Mouse (Mus musculus): ENCODE measurements around the gene Gcm1.
A peak's percentile ranks its signal among the peaks of the same experiment; 100 is the strongest.

Gcm1 gene

DNA sequence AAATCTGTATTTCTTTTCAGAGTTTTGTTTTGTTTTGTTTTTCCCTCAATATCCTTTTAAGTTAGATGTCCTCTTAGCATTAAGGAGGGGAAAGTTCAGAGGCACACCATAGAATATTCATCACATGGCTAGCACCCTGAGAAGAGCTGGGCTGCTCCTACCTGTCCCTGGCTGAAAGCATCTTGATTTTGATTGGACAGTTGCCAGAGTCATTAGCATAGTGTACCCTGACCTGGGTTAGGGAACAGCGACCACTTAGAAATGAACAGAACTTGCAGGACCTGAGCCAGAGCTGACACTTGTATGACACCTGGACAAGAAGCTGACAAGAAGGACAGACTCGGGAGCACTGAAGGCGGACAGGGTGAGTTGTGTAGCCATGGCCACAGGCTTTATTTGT, at the start of gene Gcm1:
Gene Gcm1, plus strand, starts transcription at position 248 of the 400 bp plus-strand sequence.
- DNase-seq = no peak

DNA sequence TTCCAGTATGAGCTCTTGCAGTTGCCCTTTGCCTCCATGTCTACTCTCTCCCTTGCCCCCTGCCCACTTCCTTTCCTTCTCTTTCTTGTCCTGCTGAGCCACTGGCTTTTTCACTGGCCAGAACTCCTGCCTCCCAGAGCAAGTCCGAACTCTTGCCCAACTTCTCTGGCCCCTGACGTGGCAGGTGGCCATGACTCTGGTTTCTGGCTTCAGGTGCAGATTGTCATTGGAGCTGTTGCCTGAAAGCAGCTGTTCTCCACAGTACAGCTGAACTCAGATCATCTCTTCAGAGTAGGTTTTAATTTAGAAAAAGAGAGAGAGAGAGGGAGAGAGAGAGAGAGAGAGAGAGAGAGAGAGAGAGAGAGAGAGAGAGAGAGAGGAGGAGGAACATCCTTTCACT, 48.4 kb upstream of the Gcm1 start:
- no peak for DNase-seq

DNA sequence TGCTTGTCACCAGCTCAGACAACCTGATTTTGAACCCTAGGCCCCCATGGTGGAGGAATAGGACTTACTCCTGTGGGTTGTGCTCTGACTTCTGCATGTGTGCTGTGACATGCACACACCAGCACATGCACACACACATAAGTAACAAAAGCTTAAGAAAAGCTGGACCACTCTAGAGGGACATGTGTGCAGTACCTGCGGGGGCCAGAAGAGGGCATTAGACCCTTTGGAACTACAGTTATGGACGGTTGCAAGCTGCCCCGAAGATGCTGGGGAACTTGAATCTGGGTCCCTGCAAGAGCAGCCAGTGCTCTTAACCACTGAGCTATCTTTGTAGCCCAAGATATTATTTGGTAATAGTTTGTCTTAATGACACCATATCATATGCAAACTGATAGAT, 46.2 kb upstream of the Gcm1 start:
- DNase-seq = peak in 1 of 2 experiments; percentile 16

DNA sequence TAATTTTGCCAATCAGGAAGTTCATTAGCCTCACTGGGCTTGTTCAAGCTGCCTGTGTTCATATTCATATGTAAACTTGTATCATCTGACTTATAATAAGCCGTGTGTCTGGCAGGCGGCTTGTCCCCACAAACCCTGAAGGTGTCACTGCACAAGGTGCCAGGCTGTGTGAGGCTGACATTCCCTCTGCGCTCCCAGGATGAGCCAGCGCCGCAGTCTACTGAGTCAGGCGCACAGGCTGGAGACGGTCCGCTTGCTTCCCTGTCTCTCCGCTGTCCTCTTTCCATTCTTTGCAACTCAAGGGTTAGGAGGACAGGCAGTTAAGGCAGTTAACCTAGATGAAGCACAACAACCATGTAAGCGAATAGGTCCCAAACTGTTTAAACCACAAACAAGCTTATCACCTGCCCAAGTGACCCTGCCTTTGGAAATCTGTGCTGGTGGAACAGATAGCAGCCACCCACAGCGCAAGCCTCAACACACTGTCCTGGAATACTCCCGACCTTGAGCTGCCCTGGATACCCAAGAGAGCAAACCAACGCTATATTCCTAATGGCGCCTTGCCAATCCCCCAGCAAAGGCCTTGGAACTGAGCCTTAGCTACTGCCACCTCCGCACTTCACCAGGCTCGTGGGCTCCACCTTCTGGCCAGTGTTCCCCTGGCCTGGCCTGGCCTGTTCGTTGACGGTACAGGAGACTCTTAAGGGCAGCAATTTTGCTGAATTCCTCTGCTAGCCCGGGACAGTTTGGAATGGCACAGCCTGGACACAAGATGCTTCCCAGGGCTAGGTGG, 45.3 kb upstream of the Gcm1 start:
- DNase-seq = peak; percentile 81 to 82

DNA sequence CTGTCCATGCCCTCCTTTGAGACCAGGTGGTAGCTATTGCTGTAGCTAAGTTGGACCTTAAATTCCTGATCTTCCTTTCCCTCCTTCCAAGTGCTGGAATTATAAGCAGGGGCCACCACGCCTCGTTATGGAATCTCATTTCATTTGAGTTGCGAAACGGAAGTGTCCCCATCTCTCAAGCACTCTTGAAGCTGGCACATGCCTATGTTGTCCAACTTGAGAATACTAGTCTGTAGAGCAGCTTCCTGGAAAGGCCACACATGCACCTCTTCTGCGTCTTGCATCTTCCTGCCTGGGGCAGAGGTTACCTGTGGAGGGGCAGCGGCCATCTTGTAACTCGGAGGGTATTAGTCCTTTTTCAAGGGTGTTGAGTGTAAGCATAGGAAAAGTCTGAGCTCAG, 42.3 kb upstream of the Gcm1 start:
- DNase-seq = no peak

DNA sequence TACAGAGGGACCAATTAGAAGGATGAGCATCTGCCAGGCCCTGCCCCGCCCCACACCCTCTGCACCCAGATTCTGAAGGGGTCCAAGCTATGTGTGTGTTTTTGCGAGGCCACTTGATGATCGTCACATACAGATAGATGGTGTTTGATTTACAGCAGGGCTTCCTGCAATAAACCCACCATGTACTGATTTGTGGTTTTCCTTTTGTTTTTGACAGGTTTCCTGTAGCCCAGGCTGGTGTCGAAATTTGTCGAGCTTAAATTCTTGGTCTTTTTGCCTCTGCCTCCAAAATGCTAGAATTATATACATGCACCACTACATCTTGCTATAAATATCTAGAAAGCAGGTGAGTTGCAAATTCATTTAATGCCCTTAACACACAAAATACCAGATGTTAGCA, 41.5 kb upstream of the Gcm1 start:
- DNase-seq = no peak

DNA sequence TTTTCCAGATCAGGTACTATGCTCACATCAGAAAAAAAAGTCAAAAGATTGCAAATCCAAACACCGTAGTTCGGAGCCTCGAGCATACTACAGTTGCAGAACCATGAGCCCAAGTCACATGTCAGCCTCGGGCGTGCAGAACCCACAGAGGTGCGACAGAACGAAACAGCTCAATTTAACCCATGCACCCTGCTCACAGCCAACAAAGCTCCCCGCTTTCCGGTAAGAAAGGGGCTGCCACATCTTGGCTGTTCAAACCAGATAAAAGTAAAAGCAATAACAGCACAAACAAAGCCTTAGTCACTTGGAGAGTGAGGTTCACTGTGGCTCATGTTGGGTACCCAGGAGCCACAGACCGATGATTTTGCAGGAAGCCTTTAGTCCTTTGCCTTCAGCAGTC, 41.0 kb upstream of the Gcm1 start:
- DNase-seq = no peak

DNA sequence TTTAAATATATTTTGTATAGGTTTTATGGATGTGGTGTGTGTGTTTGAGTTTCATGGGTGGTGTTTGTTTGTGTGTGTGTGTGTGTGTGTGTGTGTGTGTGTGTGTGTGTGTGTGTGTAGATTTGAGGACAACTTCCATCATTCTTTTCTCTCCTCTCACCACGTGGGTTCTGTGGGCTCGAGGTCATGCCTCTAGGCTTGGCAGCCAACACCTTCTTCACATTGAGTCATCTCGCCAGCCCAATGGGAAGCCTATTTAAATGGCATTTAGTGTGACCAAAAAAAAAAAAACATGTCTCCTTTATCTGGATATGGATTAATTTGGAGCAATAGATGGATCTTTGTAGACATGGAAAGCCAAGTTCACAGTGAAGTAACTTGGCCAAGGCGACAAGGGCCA, 39.7 kb upstream of the Gcm1 start:
- no peak for DNase-seq

DNA sequence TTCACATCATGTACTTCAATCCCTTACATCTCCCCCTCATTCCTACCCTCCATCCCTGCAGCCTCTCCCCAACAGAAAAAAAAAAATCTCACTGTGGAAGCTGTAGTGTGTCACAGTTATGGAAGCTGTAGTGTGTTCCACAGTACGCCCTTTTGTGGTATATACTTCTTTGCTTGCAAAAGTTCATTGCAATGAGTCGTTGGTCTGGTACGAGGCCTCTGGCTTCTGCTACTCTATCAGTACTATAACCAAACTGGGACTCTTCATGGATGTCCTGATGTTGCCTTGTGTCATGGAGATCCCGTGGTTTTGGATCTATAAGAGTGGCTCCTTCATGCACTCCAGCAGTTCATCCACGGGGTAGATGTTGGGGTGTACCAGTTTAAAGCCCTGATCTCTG, 39.0 kb upstream of the Gcm1 start:
- no peak for DNase-seq

DNA sequence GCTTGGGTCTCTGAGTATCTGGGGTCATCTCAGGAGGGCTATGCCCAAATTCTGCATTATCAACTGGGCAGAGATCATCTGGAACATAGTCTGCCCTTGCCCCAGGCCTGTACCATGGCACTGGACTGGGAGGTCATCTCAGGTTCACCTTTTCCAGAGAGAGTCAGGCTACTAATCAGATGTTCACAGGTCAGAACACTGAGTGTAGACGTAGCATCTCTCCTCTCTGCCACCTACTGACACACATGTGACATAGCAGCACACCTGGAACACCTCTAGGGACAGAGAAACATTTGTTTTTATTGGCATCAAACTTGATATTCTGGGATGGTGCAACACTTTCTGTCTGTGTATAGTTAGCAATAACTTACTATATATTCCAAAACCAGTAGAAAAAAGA, 37.9 kb upstream of the Gcm1 start:
- DNase-seq = no peak

DNA sequence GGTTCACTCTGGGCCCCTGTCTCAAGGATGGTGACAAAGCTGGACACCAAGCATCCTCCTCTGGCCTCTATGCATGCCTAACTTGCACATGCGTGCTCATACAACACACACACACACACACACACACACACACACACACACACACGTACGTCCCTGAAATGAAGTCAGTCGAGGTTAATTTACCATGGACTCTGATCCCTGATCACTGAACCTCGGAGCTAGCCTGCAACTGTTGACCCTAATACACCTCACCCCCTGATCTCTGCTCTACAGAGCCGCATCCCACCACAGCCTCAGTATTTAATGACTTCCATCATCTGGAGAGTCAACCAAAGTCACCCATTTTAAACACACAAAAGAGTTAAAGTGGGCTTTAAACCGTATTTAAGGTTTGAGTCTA, 35.9 kb upstream of the Gcm1 start:
- DNase-seq = no peak

DNA sequence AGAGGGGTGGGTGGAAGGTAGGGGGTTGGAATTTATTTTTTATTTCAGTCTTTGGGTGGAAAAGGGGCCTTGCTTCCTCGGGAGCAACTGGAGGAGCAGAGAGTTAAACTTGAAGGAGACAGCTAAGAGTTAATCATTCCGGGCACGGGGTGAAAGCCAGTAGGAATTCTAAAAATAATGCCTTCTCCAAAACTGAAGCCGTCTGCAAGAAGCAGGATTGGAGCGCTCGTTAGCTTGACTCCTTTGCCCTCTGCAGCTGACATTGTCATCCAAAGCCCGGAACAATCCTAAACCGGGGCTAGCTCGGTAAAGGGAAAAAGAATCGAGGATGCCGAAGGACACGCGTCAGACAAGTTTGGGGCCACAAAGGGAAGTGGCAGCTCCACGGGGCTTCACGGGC, 35.4 kb upstream of the Gcm1 start:
- no peak for DNase-seq

DNA sequence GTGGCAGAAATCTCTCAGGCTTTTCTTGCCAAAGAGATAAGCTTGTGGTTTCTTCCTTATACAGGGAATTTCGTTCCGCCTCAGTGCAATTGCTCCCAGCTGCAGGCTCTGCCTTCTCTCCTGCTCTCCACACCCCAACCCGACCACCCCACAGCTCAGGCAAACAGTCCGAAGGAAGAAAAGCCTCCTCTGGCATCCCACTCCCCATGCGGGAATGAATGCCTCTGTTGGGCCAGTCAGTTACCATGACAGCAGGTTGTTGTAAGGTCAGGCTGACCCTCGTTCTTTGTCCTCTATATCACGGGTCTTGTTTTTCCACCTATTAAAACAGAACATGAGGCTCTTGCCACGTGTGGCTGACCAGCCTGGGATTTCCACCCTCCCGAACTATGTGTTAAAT, 30.5 kb upstream of the Gcm1 start:
- no peak for DNase-seq

DNA sequence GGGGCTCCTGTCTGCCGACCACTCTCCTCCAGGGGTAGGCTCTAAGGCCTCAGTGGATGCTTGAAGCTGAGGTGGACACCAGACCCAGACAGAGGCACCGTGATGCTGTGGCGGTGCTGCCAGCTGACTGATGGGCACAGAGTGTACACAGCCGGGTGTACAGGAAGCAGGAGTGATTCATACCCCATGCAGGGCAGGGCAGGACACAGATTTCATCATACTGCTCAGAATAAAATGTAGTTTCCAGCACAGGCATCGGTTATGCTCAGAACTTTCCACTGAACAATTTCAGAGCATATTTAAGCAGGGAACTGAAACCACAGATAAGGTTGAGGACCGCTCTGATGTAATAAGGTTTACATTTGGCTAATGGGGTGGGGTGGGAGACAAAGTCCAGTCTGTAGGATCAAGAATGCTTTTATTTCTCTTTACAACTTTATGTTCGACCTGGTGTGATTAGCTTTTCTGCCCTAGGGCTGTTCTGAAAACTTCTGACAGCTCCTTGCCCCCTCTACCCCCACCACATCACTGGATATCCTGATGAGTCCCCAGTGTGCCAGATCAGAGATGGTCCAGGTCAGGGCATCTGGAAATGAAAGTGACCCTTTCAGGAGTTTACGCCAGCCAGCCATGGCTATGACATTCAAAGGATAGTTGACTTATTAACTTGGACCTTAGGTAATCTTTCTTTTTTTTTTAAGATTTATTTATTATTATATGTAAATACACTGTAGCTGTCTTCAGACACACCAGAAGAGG, 29.4 kb upstream of the Gcm1 start:
- DNase-seq = peak; percentile 12 to 26

DNA sequence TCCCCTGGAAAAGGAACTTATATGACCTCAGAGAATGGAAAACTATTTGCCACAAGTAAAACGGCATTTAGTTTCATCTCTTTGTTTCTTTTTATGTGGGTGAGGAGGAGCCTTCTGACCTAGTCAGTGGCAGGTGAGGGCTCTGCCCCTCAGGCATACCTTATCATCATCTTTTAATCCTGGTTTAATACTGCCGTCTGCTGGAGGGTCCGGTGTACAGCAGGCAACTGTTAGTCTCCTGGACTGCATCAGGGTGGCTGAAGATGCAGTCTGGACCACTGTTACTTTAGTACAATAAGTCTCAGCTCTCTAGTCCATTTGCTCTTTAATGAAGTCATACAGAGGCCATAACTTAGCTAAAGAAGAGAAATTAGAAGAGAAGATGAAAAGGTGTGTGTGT, 26.9 kb upstream of the Gcm1 start:
- peak; percentile 51 to 63 for DNase-seq

DNA sequence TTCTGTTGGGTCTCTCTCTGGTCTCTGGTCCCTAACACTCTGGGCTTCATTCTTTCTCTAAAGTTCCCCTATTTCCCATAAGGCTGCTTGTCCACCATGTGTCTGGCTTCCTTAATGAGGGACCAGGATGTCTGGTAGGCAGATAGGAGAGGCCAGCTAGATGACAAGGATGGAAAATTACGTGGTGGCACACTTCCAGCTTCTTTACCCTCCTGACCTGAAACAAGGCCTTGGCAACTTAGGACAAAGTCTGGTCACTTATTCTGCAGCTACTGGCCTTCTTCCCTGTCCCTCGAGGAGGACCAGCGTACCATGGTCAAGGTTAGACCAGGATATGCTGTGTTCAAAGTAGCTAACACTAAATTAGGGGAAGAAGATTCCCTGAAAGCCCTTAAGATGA, 24.6 kb upstream of the Gcm1 start:
- no peak for DNase-seq

DNA sequence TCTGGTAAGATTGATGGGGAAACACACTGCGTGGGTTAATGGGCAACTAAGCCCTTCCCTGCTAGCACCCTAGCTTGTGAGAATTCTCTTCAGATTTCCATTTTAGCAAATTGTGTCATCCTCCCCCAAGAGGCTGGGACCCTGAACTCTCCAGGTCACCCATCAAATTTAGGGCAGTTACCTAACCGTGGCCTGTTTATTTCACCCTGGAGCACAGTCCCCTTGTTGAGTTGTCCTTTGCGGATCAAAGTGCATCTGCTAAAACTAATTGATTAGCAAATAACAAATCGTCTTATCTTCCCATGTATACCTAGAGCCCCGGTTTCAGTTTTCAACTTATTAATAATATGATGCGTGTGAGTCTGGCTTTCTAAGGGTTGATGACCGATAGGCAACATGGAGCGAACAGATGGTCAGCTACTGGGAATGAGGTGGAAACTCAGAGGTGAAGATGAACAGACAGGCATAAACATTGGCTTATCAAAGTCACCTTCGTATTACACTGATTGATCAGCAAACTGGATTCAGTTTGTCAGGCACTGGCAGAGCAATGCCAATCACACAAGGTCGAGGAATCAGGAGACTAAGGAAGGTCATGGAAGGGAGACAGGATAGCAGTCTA, 20.8 kb upstream of the Gcm1 start:
- DNase-seq = no peak

DNA sequence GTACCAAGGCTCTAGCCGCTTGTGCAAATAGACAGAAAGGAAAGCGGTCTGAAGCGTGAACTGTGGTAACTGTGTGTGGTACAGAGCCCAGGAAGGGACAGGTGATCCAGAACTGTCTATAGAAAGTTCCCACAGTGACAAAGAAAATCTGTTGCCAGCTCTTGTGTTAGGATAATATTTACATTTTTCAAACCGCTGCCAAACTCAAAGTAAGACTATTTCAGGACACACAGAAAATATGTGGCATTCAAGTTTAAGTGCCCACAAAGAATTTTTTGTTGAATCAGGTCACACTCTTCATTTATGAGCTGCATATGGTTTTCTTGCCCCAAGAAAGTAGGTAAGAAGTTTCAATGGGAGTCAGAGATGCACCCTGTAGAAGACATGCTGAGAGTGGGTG, 18.8 kb upstream of the Gcm1 start:
- DNase-seq = no peak

DNA sequence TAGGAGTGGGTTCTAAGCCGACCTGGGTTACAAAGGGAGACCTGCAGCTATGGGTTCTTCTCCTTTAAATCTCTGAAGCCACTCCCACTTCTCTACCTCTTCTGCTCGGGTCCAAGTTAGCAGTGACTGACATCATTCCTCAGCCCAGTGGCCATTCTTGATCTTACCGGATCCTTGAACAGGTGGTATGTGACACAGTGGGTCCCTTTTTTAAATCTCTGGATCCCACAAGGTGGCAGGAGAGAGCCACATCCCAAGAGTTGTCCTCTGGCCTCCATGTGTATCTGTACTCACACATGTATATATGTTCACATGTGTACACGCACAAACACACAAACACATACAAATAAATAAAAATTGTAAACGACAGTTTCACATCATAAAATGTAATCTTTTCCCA, 16.4 kb upstream of the Gcm1 start:
- no peak for DNase-seq

DNA sequence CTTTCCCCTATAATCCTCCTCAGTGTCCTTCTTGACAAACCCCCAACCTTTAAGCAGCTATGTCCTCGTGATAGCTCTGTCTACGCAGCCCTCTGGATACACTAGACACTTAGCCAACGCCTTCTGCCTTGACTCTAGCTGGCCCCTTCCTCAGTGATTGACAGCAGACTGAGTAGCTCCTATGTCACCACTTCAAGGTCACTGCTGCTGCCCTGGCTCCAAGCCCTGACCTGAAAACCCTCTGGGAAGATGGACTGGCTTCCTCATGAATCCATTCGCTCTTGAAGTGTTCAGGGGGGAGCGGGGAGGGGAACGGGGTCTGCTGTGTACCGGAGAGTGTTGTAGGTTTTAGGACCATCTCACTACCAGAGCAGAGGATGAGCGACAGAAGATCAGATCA, 15.9 kb upstream of the Gcm1 start:
- no peak for DNase-seq

DNA sequence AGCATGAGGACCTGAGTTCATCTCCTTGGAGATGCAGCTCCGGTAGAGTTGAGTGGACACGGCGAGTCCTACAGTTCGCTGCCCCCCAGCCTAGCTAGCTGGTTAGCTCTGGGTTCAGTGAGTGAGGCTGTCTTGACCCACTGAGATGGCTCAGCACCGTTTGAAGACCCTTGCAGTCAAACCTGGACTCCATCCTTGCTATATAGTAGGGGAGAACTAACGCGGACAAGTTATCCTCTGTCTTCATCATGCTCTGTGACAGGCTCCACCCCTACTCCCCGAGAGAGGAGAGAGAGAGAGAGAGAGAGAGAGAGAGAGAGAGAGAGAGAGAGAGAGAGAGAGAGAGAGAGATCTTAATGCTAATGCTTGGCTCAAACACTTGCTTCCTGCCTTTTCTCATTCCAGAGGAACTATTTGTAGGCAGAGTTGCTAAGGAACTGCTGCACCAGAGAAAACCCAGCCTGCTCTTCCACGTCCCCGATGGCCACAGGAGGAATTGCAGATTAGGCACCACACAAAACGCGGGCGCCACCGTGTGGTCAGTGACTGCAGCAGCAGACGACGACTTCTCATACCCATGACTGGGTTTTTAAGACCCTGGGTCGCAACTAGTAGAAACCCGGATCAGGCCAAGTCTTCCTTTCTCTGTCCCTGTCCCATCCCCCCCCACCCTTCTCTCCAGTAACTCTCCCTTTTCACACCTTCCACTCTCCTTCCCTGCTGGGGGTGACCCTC, 12.8 kb upstream of the Gcm1 start:
- DNase-seq = peak; percentile 63 to 67

DNA sequence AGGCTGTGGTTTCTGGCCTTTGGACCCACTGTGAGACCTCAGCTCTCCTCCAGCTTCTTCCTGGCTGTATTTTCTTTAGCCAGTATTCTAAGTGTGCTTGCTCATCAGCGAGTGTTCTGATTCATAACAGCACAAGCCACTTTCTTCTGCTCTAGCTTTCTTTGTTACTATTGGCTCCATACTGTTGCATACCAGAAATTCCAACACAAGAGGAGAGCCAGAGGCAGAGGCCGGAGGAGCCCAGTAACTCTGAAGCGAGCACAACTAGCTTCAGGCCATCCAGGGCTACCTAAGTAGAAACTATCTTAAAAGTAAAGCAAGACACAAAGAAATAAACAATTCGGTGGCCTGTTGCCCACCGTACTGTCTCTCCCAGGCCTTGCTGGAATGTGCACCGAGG, 6.6 kb upstream of the Gcm1 start:
- DNase-seq = no peak

DNA sequence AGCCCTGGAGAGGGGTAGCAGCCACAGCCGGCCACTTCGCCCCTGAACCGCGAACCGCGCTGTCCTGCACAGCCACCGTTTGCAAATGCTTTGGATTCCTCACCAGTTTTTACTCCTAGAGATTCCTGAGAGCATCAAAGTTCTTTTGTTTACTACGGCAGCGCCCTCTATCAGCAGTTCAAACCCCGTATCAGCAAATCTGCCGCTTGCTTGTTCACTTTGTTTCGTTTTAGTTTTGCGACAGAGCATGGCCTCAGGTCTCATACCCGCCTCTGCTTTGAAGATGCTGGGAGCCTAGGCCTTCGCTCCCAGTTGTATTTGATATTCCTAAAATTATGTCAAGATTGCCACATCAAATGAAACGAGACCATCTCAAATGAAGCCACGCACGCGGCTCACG, 5.0 kb upstream of the Gcm1 start:
- peak in 1 of 2 experiments; percentile 7 for DNase-seq
